Mouse (Mus musculus) ES-E14 (cell line): ENCODE measurements around the gene Slitrk5. TPM values are rescaled to one million over a fixed set of nuclear protein-coding genes. Genes with fewer than 3 reads are reported as not detected.
A peak's percentile ranks its signal among the peaks of the same experiment; 100 is the strongest.

Experiments used
- DNase-seq: peaks from one replicate; pipeline ENCODE4 v3.0.0-alpha.2; 2013; ENCODE audit warnings: low read depth, low spot score
- H3K27ac ChIP-seq: 2 replicates; pipeline ENCODE4 v1.5.1; 2012; ENCODE audit warnings: low read depth, mild to moderate bottlenecking, low read length, moderate library complexity, mixed read lengths; ENCODE audit not compliant: poor library complexity, insufficient read depth, severe bottlenecking
- H3K36me3 ChIP-seq: 2 replicates; pipeline ENCODE4 v1.6.1; 2012; ENCODE audit warnings: mild to moderate bottlenecking, low read length, moderate library complexity, mixed read lengths; ENCODE audit not compliant: control insufficient read depth, poor library complexity, insufficient read depth, severe bottlenecking
- H3K4me1 ChIP-seq, 2 experiments: fragments of 150-350 bp in 1 of 2; sonication (generic) in 1 of 2; 2 replicates each; pipeline ENCODE4 v1.6.1; 2012; ENCODE audit warnings: low read length in 2 of 2, mild to moderate bottlenecking in 1 of 2, mixed read lengths in 1 of 2; ENCODE audit not compliant: control insufficient read depth in 2 of 2, insufficient read depth in 2 of 2, poor library complexity in 1 of 2
- H3K4me3 ChIP-seq, 2 experiments: fragments of 150-350 bp in 1 of 2; sonication (generic) in 1 of 2; 2 replicates each; pipeline ENCODE4 v1.5.1; 2012; ENCODE audit warnings: low read length in 2 of 2, low read depth in 1 of 2, mild to moderate bottlenecking in 1 of 2, mixed read lengths in 1 of 2; ENCODE audit not compliant: insufficient read depth in 1 of 2, poor library complexity in 1 of 2, severe bottlenecking in 1 of 2
- H3K9ac ChIP-seq: 2 replicates; pipeline ENCODE4 v1.6.1; 2012; ENCODE audit warnings: low read depth, mild to moderate bottlenecking, low read length, mixed read lengths; ENCODE audit not compliant: poor library complexity, insufficient read depth, severe bottlenecking
- H3K9me3 ChIP-seq: fragments of 150-350 bp; sonication (generic); 2 replicates; pipeline ENCODE4 v1.6.1; 2012; ENCODE audit warnings: low read depth, mild to moderate bottlenecking, low read length; ENCODE audit not compliant: control insufficient read depth, insufficient read depth
- CHD2 ChIP-seq: IDR thresholded peaks from 2 replicates; pipeline ENCODE4 v1.6.1; 2014; ENCODE audit warnings: mild to moderate bottlenecking, low read depth, low read length, inconsistent platforms
- HCFC1 ChIP-seq: IDR thresholded peaks from 2 replicates; pipeline ENCODE4 v1.6.1; 2012; ENCODE audit warnings: low read length, inconsistent platforms, borderline replicate concordance; ENCODE audit not compliant: insufficient read depth
- MAFK ChIP-seq: IDR thresholded peaks from 2 replicates; pipeline ENCODE4 v1.6.1; 2014; ENCODE audit warnings: mild to moderate bottlenecking, low read depth, low read length, inconsistent platforms; ENCODE audit not compliant: insufficient read depth
- ZC3H11A ChIP-seq: IDR thresholded peaks from 2 replicates; pipeline ENCODE4 v1.6.1; 2012; ENCODE audit warnings: low read depth, mild to moderate bottlenecking, inconsistent platforms, low read length, borderline replicate concordance
- ZNF384 ChIP-seq: IDR thresholded peaks from 2 replicates; pipeline ENCODE4 v1.6.1; 2012; ENCODE audit warnings: low read depth, low read length, inconsistent platforms
- in situ Hi-C, 2 experiments: fragments of 600-800 bp; cut with MboI; formaldehyde crosslinking; loops; one replicate each; pipeline ENCODE4 v1.15.1; 2025; ENCODE audit warnings: low sequenced_read_pairs in 2 of 2, inconsistent platforms in 1 of 2; ENCODE audit not compliant: unreplicated experiment in 2 of 2
- total RNA-seq: library from RNA; depleted of rRNA; stranded (reverse); fragments of 300-350 nt; gene quantifications from 2 replicates; pipeline ENCODE4 v1.2.3, GENCODE M21; 2012; rRNA removed

Slitrk5 gene
- total RNA-seq = 1.2 and 2.6 TPM in 2 replicates

GRCm38 (mm10) chr14:111674664-111675147 is at the start of gene Slitrk5:
TSS of gene Slitrk5 (plus strand) at chr14:111675097.
- in situ Hi-C loops = no loop called here
- H3K4me1 ChIP-seq = no peaks in the 10 kb centered on the region
- no peak within 1 kb of the TSS for H3K27ac ChIP-seq
- DNase-seq = peak; percentile 69
- H3K9me3 ChIP-seq = no peaks in the 10 kb centered on the region
- peak within 1 kb of the TSS; percentile 76 for H3K9ac ChIP-seq
- no peak for TF ChIP-seq HCFC1
- no peak for TF ChIP-seq MAFK
- peak; percentile 58 for TF ChIP-seq ZNF384
- peak within 1 kb of the TSS; percentile 90 to 93 for H3K4me3 ChIP-seq
- no peaks in the 10 kb centered on the region for H3K36me3 ChIP-seq

GRCm38 (mm10) chr14:111672942-111673341 is 2.0 kb upstream of the Slitrk5 start:
- H3K27ac ChIP-seq = no peak overlapping the region
- no peak for DNase-seq
- H3K4me3 ChIP-seq = no peak overlapping the region
- in situ Hi-C loops = no loop called here
- no peaks in the 10 kb centered on the region for H3K9me3 ChIP-seq
- no peaks in the 10 kb centered on the region for H3K36me3 ChIP-seq
- H3K4me1 ChIP-seq = no peaks in the 10 kb centered on the region
- H3K9ac ChIP-seq = no peak overlapping the region
- TF ChIP-seq MAFK = no peak
- no peak for TF ChIP-seq ZC3H11A
- no peak for TF ChIP-seq ZNF384
- TF ChIP-seq HCFC1 = no peak
- no peak for TF ChIP-seq CHD2

GRCm38 (mm10) chr14:111675211-111676165 is 591 bp downstream of the Slitrk5 start:
- H3K27ac ChIP-seq = no peak overlapping the region
- peaks cover 0 to under 1% of the 10 kb centered on the region in 2 experiments; a peak in 1 of 4 replicates for H3K4me1 ChIP-seq
- no peak for DNase-seq
- no peaks in the 10 kb centered on the region for H3K9me3 ChIP-seq
- H3K4me3 ChIP-seq = peak overlapping the region; percentile 90 to 93
- TF ChIP-seq ZNF384 (no peak; the same call in 1 of the 2 replicates), MAFK (no peak), ZC3H11A (no peak), HCFC1 (peak; percentile 27; the same call in 1 of the 2 replicates), CHD2 (no peak)
- H3K9ac ChIP-seq = peak overlapping the region; percentile 76
- in situ Hi-C loops = no loop called here
- H3K36me3 ChIP-seq = no peaks in the 10 kb centered on the region

GRCm38 (mm10) chr14:111676166-111676581 is 1.3 kb downstream of the Slitrk5 start:
- H3K27ac ChIP-seq = no peak overlapping the region
- H3K4me1 ChIP-seq = peaks cover 0 to 7% of the 10 kb centered on the region in 2 experiments; a peak in 1 of 4 replicates
- no peaks in the 10 kb centered on the region for H3K36me3 ChIP-seq
- in situ Hi-C loops = no loop called here
- TF ChIP-seq CHD2 = no peak
- H3K9ac ChIP-seq = peak overlapping the region; percentile 57
- peak overlapping the region; percentile 90 to 93 for H3K4me3 ChIP-seq
- DNase-seq = no peak
- no peaks in the 10 kb centered on the region for H3K9me3 ChIP-seq
